18 mouse cellular contexts compared by ENCODE assay signal in genomic region chr11:52568794-52569193, GRCm38 (mm10).
DNase-seq lines count a peak whose midpoint lies in the region; TF ChIP-seq lines count a peak whose summit lies in the region.
"Had no signal": no experiment of that assay in that cellular context is flagged by ENCODE, and none has a peak within 500 bp of the region (broad histone marks: within the 10 kb centered on the region; RNA-seq: fewer than 3 reads in every experiment).

No protein-coding gene starts in this region.

- H3K4me1 ChIP-seq in thymus, adult 2 months (replicated peaks; ENCODE audit: control insufficient read depth, insufficient read depth, low read length): no peaks in the 10 kb centered on the region
- H3K4me1 ChIP-seq: embryonic facial prominence, embryonic 15.5 days had no signal

- no peaks in the 10 kb centered on the region for H3K36me3 ChIP-seq in thymus, adult 2 months (ENCODE audit: control insufficient read depth, insufficient read depth, low read length)
- H3K36me3 ChIP-seq: embryonic facial prominence, embryonic 15.5 days; forebrain, embryonic 10.5 days; hindbrain, embryonic 12.5 days had no signal

- no peaks in the 10 kb centered on the region for H3K27me3 ChIP-seq in thymus, adult 2 months (ENCODE audit: control insufficient read depth, insufficient read depth, low read length)
- H3K27me3 ChIP-seq: embryonic facial prominence, embryonic 15.5 days; hindbrain, embryonic 12.5 days had no signal

- intact Hi-C loops in left cerebral cortex, adult 2 months (cut with DNase I): no loop called here

- WGBS in thymus, adult 2 months: 75% methylated on average over 1 of the region's 1 CpGs

- H3K4me3 ChIP-seq in left cerebral cortex, adult 2 months: no peak overlapping the region
- no peak overlapping the region for H3K4me3 ChIP-seq in thymus, adult 2 months (ENCODE audit: control insufficient read depth, insufficient read depth, low read length)
- H3K4me3 ChIP-seq: embryonic facial prominence, embryonic 15.5 days; erythroblast, embryonic 14.5 days; forebrain, embryonic 10.5 days; gastrocnemius, adult 2 months; hindbrain, embryonic 12.5 days had no signal

- TF ChIP-seq POLR2A in thymus, adult 2 months (IDR thresholded peaks at IDR 0.05; ENCODE audit: control insufficient read depth, extremely low read depth, insufficient read depth, low read length, poor library complexity): no peak
- no peak for TF ChIP-seq POLR2A in brain, embryonic 14.5 days (IDR thresholded peaks at IDR 0.05; ENCODE audit: borderline replicate concordance, extremely low read depth, insufficient read depth, insufficient read length, poor library complexity, severe bottlenecking)

- TF ChIP-seq CTCF in left cerebral cortex, adult 2 months (IDR thresholded peaks at IDR 0.05): no peak
- TF ChIP-seq CTCF in thymus, adult 2 months (IDR thresholded peaks at IDR 0.05; ENCODE audit: borderline replicate concordance, control insufficient read depth, extremely low read depth, insufficient read depth, low read length, poor library complexity): no peak
- TF ChIP-seq CTCF in brain, embryonic 14.5 days (IDR thresholded peaks at IDR 0.05; ENCODE audit: borderline replicate concordance, extremely low read depth, insufficient read depth, insufficient read length): no peak

- no peak for DNase-seq in left cerebral cortex, adult 2 months (ENCODE audit: extremely low spot score in 1 of 2, low spot score in 2 of 2)
- DNase-seq in left cerebral cortex, adult 9 months (ENCODE audit: low spot score in 2 of 2): no peak
- DNase-seq in thymus, postnatal 0 days (ENCODE audit: low spot score): peak; percentile 15
- DNase-seq in thymus, adult 2 months: no peak
- peak; percentile 21 for DNase-seq in brain, embryonic 14.5 days (ENCODE audit: low read depth)
- DNase-seq in urinary bladder, postnatal 14 days (ENCODE audit: low spot score): no peak
- DNase-seq in adipocyte (ENCODE audit: low spot score): no peak
- DNase-seq: adrenal gland, postnatal 14 days; cerebellum, adult 2 months; cerebellum, postnatal 10 days; gastrocnemius, adult 2 months; gastrocnemius, postnatal 25 days; heart, postnatal 10 days; heart, postnatal 4 days had no signal

- 0 out of 2 replicates have a peak overlapping the region, but pooled peaks have one; percentile 36 for H3K27ac ChIP-seq in left cerebral cortex, adult 2 months
- no peak overlapping the region for H3K27ac ChIP-seq in thymus, adult 2 months (ENCODE audit: control insufficient read depth, insufficient read depth, low read length)
- H3K27ac ChIP-seq: embryonic facial prominence, embryonic 15.5 days; gastrocnemius, adult 2 months had no signal

Comparison
In these comparisons a context has a peak if more than half of its experiments do, and no peak if none do; other contexts are left out.
1. DNase-seq: peak in thymus, postnatal 0 days (single experiment) and brain, embryonic 14.5 days (single experiment); none in left cerebral cortex, adult 2 months (0 of 2), left cerebral cortex, adult 9 months (0 of 2), thymus, adult 2 months (single experiment), urinary bladder, postnatal 14 days (single experiment) and adipocyte (single experiment).